1 mouse cellular context compared by ENCODE assay signal in the genomic region with DNA sequence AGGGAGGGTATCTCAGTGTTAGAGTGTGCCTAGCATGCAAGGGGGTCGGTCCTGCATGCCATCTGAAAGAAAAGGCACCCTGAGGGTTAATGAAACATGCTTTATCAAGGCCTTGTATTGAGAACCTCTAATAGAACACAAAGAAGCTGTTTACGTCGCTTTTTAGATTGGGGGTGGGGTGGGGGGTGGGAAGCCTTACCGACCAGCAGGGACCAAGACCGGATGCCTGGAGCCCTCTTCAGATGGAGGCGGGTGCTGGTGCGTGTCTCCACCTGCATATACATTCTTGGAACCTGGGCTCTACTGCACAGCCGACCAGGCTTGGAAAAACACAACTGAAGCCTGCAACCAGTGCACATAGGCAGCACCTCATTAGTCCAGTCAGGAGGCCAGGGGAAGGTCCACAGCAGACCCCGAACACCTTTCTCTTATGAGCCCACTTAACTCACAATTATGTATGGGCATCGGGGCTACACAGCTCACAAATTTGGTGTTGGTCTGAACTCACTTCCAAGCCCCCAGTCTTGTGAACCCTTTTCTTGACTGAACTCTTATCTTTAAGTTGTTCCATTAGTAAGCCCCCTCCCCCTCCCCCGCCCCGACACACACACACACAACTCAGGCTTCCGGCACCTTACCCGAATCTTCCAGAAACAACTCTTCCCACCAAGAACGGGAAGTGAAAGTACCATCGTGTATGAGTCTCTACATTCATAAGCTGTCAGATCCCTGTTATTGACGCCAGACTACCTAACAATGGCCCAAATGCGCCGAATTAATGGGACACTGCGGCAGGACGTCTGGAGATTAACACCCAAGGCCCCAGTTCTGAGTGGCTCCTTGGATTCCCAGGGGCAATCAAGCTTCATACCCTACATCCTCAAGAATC.
TF ChIP-seq lines count a peak whose summit lies in the region.

No protein-coding gene starts in this region.

TF ChIP-seq in CH12.LX, 34 proteins besides CTCF, POLR2A, EP300 and RAD21 (continued from another document):
- TF ChIP-seq MXI1 (IDR thresholded peaks at IDR 0.05; ENCODE audit: low read depth, low read length) (0 out of 2 replicates have a peak, but pooled peaks have one; percentile 32), ELF1 (IDR thresholded peaks at IDR 0.05; ENCODE audit: low read depth, low read length) (no peak), TCF12 (IDR thresholded peaks at IDR 0.05; ENCODE audit: low read depth, low read length) (0 out of 2 replicates have a peak, but pooled peaks have one; percentile 29)
